Mouse (Mus musculus) testis, adult 2 months (tissue): ENCODE data around the gene Akap13.

Experiments used
- CTCF ChIP-seq: fragments of 200-500 bp; IDR thresholded peaks from 2 replicates; pipeline ENCODE4 v1.5.1; 2012; ENCODE audit warnings: low read depth, mild to moderate bottlenecking, inconsistent platforms, low read length, moderate library complexity; ENCODE audit not compliant: control insufficient read depth, insufficient read depth, insufficient replicate concordance
- POLR2A ChIP-seq: fragments of 200-500 bp; IDR thresholded peaks from 2 replicates; pipeline ENCODE4 v1.6.1; 2012; ENCODE audit warnings: low read depth, mild to moderate bottlenecking, inconsistent platforms, low read length, moderate library complexity; ENCODE audit not compliant: control insufficient read depth

GRCm38 (mm10) chr7:75530642-75531041 lies 75.3 kb downstream of the Akap13 start:
- no peak for TF ChIP-seq POLR2A
- TF ChIP-seq CTCF, result no peak
